ENCODE assay signal across 8 mouse cellular contexts in the genomic region with DNA sequence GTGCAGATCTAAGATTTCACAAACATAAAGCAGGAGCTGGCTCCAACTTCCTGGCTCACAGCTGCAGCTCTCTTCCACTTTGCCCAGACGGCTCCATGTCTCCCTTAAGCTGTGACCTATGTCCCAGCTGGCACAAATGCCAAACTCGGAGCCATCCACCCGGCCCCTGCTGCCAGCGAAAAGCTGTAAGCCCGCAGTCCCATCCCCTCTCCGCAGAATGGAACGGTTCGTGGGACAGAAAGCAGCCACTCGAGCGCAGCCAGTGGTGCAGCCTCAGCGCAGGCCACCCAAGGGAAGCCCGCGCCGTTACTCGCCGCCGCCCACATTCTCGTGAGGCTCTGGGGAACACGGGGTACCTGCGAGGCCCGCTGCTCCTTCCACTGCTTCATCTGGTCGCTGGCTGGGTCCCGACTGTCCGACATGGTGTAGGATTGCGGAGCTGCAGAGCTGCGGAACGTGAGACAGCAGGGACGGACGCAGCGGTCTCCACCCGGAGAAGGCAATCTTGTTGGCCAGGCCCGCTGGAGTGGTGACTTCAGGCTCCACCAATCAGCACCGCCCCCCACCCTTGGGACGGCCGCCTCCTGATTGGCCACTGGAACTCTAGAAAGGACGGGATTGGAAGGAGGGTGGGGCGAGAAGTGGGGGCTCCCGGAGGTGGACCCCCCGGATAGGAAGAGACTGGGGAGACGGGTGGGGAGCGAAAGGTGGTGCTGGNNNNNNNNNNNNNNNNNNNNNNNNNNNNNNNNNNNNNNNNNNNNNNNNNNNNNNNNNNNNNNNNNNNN. TPM values are rescaled to one million over a fixed set of nuclear protein-coding genes. Genes with fewer than 3 reads are reported as not detected.
A peak's percentile ranks its signal among the peaks of the same experiment; 100 is the strongest.
DNase-seq lines count a peak whose midpoint lies in the region; ATAC-seq lines count a peak whose summit lies in the region.

A gene (minus strand): TSS at position 544 of the 785 bp plus-strand sequence.

- peak within 1 kb of the TSS; percentile 97 for H3K27ac ChIP-seq in hindbrain, embryonic 12.5 days

- H3K4me2 ChIP-seq in hindbrain, embryonic 12.5 days (replicated peaks), result peak within 1 kb of the TSS; percentile 66

- peak; percentile 99 for ATAC-seq in hindbrain, embryonic 12.5 days (ENCODE audit: low FRiP score)

- no peaks in the 10 kb centered on the region for H3K36me3 ChIP-seq in hindbrain, embryonic 12.5 days

- H3K9ac ChIP-seq in hindbrain, embryonic 12.5 days, result peak within 1 kb of the TSS; percentile 85

- no peaks in the 10 kb centered on the region for H3K9me3 ChIP-seq in hindbrain, embryonic 12.5 days (replicated peaks)

- no peaks in the 10 kb centered on the region for H3K27me3 ChIP-seq in hindbrain, embryonic 12.5 days

- H3K4me3 ChIP-seq in hindbrain, embryonic 12.5 days, result peak within 1 kb of the TSS; percentile 79

- under 1% methylated on average over 41 of the region's 41 CpGs for WGBS in hindbrain, embryonic 12.5 days

- H3K4me1 ChIP-seq in hindbrain, embryonic 12.5 days, result peaks cover 18% of the 10 kb centered on the region

- peak; percentile 96 for DNase-seq in NIH3T3 (ENCODE audit: low read depth)
- peak; percentile 98 to 99 for DNase-seq in cerebellum, postnatal 10 days
- peak; percentile 95 to 96 for DNase-seq in frontal cortex, postnatal 10 days (ENCODE audit: low spot score in 2 of 2)
- peak; percentile 94 to 98 for DNase-seq in layer of hippocampus, postnatal 14 days (ENCODE audit: low spot score in 2 of 2)
- peak; percentile 97 for DNase-seq in lung, postnatal 14 days
- DNase-seq in retina, adult 2 months (ENCODE audit: low read depth, low spot score), result peak; percentile 73
- DNase-seq in thymus, postnatal 36 days, result peak; percentile 96 to 97

RNA-seq across cellular contexts. Expression of the gene that starts here (rescaled TPM):
- polyA plus RNA-seq in hindbrain, embryonic 12.5 days (2016; fragmentation: Nextera tagmentation; extraction: Ambion mirVana), result 91.6 and 107 TPM in 2 replicates
- 10 to 100 TPM; 74.1 to 75.9 TPM for total RNA-seq in layer of hippocampus, postnatal 14 days (2021)

Comparison
In these comparisons a context has a peak if more than half of its experiments do, and no peak if none do; other contexts are left out.
1. Peak in every context shown above with its lines: DNase-seq, ATAC-seq, H3K4me3 ChIP-seq and H3K27ac ChIP-seq.